Mouse (Mus musculus) urinary bladder, postnatal 14 days (tissue): ENCODE data around the gene Med4.
"Not testable (repeated sequence)": the region's sequence is repeated elsewhere in the genome, so short reads cannot be mapped to it uniquely, and the experiment has no call there.

Experiments
- DNase-seq: peaks from one replicate; pipeline ENCODE4 v3.0.0; 2021; ENCODE audit warnings: low spot score

The Med4 gene

GRCm38 (mm10) chr14:73501721-73502120 is 8.1 kb upstream of the Med4 start:
- DNase-seq = peak; percentile 32

GRCm38 (mm10) chr14:73502591-73503184 is 7.1 kb upstream of the Med4 start:
- peak; percentile 38 for DNase-seq

- no peak for DNase-seq
Observed at GRCm38 (mm10) chr14:73503237-73503933, 6.4 kb upstream of the Med4 start.

GRCm38 (mm10) chr14:73506283-73506682 is 3.5 kb upstream of the Med4 start:
- DNase-seq = no peak

- DNase-seq = no peak
Observed at GRCm38 (mm10) chr14:73507200-73507599, 2.6 kb upstream of the Med4 start.

GRCm38 (mm10) chr14:73507702-73508376 is 2.0 kb upstream of the Med4 start:
- DNase-seq = peak; percentile 33

GRCm38 (mm10) chr14:73508630-73509395 is 1.0 kb upstream of the Med4 start:
- no peak for DNase-seq

- DNase-seq = no peak
Observed at GRCm38 (mm10) chr14:73524136-73524535, 14.3 kb downstream of the Med4 start.

- peak; percentile 95 for DNase-seq
Observed at GRCm38 (mm10) chr14:73524766-73525448, 15.1 kb downstream of the Med4 start, which contains the start of gene Sucla2. TSS of gene Sucla2 (plus strand) at chr14:73525319.

DNA sequence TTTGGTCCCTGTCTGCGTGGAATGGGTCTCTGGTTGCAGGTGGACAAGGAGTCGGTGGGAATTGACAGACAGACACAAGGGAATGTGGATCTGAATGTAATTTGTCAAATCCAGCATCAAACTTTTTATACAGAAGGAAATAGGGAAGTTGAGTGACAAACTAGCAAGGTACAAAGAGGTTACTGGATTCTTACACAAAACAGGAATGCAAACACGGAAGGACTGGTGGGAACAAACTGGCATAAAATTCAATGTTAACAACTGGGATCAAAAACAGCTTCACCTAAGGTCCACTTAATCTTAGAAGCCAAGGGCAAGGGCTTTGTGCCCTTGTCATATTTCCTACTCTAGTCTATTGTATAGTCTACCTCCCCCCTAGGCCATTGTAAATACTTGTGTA is 18.8 kb downstream of the Med4 start:
- DNase-seq = not testable (repeated sequence)

DNA sequence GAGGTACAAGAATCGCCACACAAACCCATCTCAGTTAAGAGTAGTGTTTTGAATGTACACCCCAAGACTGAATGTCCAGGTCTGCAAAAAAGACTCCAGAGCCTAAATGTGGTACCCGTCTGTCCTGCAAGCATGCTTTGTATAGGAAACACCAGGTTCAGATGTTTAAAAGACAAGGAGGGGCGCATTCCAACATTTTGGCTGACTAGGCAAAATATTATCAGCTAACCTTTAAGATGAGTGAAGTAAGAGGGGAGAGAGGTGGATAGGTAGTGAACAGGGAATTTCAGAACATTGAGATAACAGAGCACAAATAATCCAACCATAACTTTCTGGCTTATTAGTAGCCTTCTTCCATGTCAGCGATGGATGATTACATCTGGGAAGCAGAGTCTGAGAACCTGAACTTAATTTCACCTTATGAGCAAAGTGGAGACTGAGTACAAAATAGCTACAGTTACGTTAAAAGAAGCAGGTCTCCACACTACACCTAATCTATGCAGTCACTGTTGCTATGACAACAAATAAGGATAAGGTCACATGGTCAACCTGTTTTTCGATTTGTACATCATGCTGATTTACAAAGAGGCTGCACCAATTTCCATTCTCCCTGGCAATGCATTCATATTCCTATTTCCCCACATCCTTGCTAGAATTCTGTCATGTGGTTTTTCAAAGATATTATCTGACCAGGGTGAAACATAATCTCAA is 24.1 kb downstream of the Med4 start:
- no peak for DNase-seq

DNA sequence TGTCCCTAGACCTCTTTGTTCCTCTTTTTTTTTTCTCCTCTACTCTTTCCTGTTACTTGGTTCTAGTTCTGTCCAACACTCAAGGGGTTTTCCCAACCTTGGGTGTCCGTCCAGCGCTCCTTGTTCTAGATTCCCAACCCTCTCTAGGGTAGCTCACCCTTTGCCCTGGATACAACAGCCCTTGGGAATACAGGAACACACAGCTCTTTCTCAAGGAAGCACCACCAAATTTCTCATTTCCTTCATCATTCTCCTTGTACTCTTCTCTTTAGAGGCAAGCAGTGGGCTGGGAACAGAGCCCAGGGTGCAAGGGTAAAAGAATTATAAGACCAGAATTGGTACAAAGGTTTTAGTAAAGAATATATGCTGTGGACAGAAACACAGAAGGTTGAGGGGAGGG is 25.8 kb downstream of the Med4 start:
- DNase-seq = no peak

- DNase-seq = no peak
Observed at GRCm38 (mm10) chr14:73543781-73544180, 34.0 kb downstream of the Med4 start.

DNA sequence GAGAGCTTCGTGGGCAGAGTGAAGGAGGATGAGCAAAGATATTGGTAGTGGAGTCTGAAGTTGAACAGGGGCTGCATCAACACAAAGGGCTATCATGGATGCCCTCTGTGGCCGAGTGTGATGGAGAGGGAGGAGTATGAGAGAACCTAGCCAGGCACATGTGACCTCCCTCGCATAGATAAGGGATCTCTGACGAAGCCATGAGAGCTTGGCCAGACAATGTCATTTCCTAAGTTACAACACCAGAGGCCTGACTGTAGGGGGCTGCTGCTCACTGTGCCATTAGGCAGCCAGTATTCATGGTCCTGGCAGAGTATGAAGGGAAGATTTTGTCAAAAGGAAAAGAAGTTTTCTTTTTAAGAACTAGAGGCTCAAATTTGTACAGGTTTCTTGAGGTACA is 37.2 kb downstream of the Med4 start:
- DNase-seq = no peak

DNA sequence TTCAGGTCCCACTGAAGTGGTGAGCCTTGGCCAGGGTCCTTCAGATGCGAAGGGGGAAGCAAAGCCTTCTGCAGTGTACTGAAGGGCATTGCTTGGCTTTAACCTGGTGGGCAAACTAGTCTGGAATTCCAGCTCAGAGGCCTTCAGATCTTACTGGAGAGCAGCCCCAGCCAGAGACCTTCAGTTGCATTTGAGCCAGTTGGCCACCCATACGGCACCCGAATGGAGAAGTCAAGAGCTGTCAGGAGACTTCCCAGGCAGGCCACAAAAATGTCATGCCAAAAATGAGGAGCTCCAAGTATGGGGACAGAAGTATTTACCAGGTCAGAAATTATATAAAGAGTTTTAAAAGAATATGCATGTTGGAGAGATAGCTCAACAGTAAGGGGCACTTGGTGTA is 38.2 kb downstream of the Med4 start, which contains the start of gene Nudt15:
Gene Nudt15 (minus strand): TSS at position 192 of the 400 bp plus-strand sequence.
- DNase-seq = no peak

DNA sequence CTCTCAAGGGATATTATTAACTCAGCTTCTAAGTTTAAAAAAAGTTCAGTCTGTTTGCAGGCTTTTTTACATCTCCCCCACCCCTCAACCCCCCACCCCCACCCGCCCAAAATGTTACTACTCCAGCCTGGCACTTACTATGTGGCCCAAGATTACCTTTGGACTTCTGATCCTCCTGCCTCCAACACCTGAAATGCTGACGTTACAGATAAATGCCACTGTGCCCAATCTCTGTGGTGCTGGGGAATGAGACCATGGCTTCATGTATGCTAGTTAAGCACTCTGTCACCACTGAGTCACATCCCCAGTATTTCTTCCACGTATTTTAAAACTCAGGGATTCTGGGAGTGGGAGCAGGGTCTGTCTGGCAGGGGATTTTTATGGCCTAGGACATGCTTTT is 40.5 kb downstream of the Med4 start:
- DNase-seq = no peak

- no peak for DNase-seq
Observed at GRCm38 (mm10) chr14:73550732-73551131, 40.9 kb downstream of the Med4 start.

- DNase-seq = no peak
Observed at GRCm38 (mm10) chr14:73551164-73551563, 41.3 kb downstream of the Med4 start.

DNA sequence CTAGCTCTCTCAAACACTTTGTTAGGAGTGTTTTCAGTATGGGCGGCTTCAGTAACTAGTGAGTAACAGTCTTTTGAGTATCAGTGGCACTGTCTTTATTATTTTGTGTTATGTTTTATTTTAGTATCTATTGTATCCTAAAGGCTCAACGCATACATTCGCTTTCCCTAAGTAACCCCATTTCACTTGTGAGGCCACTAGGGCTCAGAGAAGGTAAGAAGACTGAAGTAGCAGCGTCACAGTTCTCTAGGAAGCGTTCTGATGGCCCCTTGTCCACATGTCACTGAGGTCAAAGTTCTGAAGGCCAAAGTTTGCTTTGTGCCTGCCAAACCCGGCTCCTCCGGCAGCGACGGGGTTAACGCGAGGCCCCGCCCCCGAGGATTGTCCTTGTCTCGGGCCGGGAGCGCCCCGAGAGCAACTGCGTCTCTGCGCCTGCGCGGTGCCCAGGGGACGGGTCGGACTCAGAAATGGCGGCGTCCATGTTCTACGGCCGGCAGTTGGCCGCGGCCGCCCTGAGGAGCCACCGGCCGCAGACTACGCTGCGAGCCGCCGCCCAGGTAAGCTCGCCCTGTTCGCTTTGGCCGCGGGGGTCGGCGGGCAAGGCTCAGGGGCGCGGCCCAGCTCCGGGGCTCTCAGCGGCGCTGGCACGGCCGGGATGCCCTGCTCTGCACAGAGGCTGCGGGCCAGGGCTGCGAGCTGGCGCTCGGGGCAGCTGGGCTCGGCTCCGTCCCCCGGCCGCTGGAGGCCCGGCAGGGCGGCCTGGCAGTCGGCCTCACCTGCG is 42.7 kb downstream of the Med4 start:
- DNase-seq = peak; percentile 96

GRCm38 (mm10) chr14:73553122-73553696 is 43.4 kb downstream of the Med4 start:
- no peak for DNase-seq
